Mouse (Mus musculus): ENCODE measurements at regions not wholly inside any gene's neighbourhood (a gene's known extent, or its start where the extent isn't known, plus 50 kb on each side); places are given as distances from the start of the nearest gene placed in this dataset.

- Histone ChIP-seq H3K4me3 (ENCODE audit: control insufficient read depth in 1 of 2, insufficient read depth in 1 of 2, low read depth in 2 of 2, low read length in 2 of 2) (no peak overlapping the region), H3K27me3 (ENCODE audit: control insufficient read depth in 1 of 2, insufficient read depth in 2 of 2, low read length in 2 of 2) (no peaks in the 10 kb centered on the region), H3K4me1 (ENCODE audit: control insufficient read depth in 1 of 2, insufficient read depth in 2 of 2, low read length in 2 of 2) (no peaks in the 10 kb centered on the region), H3K79me2 (ENCODE audit: control insufficient read depth, insufficient read depth, low read length, poor library complexity) (no peaks in the 10 kb centered on the region), H3K9ac (ENCODE audit: control insufficient read depth, low read depth, low read length, poor library complexity, severe bottlenecking) (no peak overlapping the region), H3K9me3 (replicated peaks; ENCODE audit: insufficient read depth, low read length) (no peaks in the 10 kb centered on the region), H3K36me3 (ENCODE audit: control insufficient read depth in 1 of 2, insufficient read depth in 2 of 2, low read length in 2 of 2) (no peaks in the 10 kb centered on the region), H3K27ac (ENCODE audit: control insufficient read depth, low read depth, low read length) (no peak overlapping the region)
- no peak for DNase-seq (ENCODE audit: low read depth, low spot score)
- TF ChIP-seq CTCF (IDR thresholded peaks at IDR 0.05 in 2 of 3, conservative IDR thresholded peaks at IDR 0.05 in 1 of 3; ENCODE audit: control insufficient read depth in 1 of 3, insufficient read depth in 1 of 3, low read depth in 2 of 3, low read length in 3 of 3, poor library complexity in 1 of 3, severe bottlenecking in 1 of 3), result no peak
- TF ChIP-seq ZNF384 (IDR thresholded peaks at IDR 0.05; ENCODE audit: low read depth, low read length), result no peak
- no peak for TF ChIP-seq JUND (IDR thresholded peaks at IDR 0.05; ENCODE audit: low read depth, low read length)
- TF ChIP-seq TAL1 (IDR thresholded peaks at IDR 0.05; ENCODE audit: low read length), result no peak
- no peak for TF ChIP-seq GATA1 (IDR thresholded peaks at IDR 0.05; ENCODE audit: low read depth, low read length)
- no peak for TF ChIP-seq GABPA (IDR thresholded peaks at IDR 0.05; ENCODE audit: low read depth, low read length)
- no peak for TF ChIP-seq POLR2AphosphoS2 (IDR thresholded peaks at IDR 0.05; ENCODE audit: low read length)
- TF ChIP-seq ETS1 (IDR thresholded peaks at IDR 0.05; ENCODE audit: low read depth, low read length), result no peak
- TF ChIP-seq BHLHE40 (IDR thresholded peaks at IDR 0.05; ENCODE audit: borderline replicate concordance, low read depth, low read length), result no peak
- TF ChIP-seq USF1 (IDR thresholded peaks at IDR 0.05; ENCODE audit: low read depth, low read length), result no peak
- TF ChIP-seq MAX (IDR thresholded peaks at IDR 0.05; ENCODE audit: low read length), result no peak
Observed at GRCm38 (mm10) chr12:63805458-63805857, 669.0 kb downstream of the Fscb start.

GRCm38 (mm10) chr12:63804008-63804407, 670.5 kb downstream of the Fscb start:
- H3K4me3 ChIP-seq (ENCODE audit: control insufficient read depth in 1 of 2, insufficient read depth in 1 of 2, low read depth in 2 of 2, low read length in 2 of 2), result no peak overlapping the region
- no peaks in the 10 kb centered on the region for H3K4me1 ChIP-seq (ENCODE audit: control insufficient read depth in 1 of 2, insufficient read depth in 2 of 2, low read length in 2 of 2)
- H3K9me3 ChIP-seq (replicated peaks; ENCODE audit: insufficient read depth, low read length), result no peaks in the 10 kb centered on the region
- TF ChIP-seq EP300 (IDR thresholded peaks at IDR 0.05; ENCODE audit: low read depth in 1 of 2, low read length in 2 of 2) (no peak), ZMIZ1 (IDR thresholded peaks at IDR 0.05; ENCODE audit: low read depth, low read length) (no peak), NELFE (IDR thresholded peaks at IDR 0.05; ENCODE audit: low read depth, low read length) (no peak)
- no peak overlapping the region for H3K27ac ChIP-seq (ENCODE audit: control insufficient read depth, low read depth, low read length)
- no peak overlapping the region for H3K9ac ChIP-seq (ENCODE audit: control insufficient read depth, low read depth, low read length, poor library complexity, severe bottlenecking)
- H3K79me2 ChIP-seq (ENCODE audit: control insufficient read depth, insufficient read depth, low read length, poor library complexity), result no peaks in the 10 kb centered on the region
- H3K27me3 ChIP-seq (ENCODE audit: control insufficient read depth in 1 of 2, insufficient read depth in 2 of 2, low read length in 2 of 2), result no peaks in the 10 kb centered on the region
- no peak for DNase-seq (ENCODE audit: low read depth, low spot score)
- no peaks in the 10 kb centered on the region for H3K36me3 ChIP-seq (ENCODE audit: control insufficient read depth in 1 of 2, insufficient read depth in 2 of 2, low read length in 2 of 2)

GRCm38 (mm10) chr12:63791667-63792066, 682.8 kb downstream of the Fscb start:
- Histone ChIP-seq H3K27ac (ENCODE audit: control insufficient read depth, low read depth, low read length) (no peak overlapping the region), H3K4me3 (ENCODE audit: control insufficient read depth in 1 of 2, insufficient read depth in 1 of 2, low read depth in 2 of 2, low read length in 2 of 2) (no peak overlapping the region), H3K79me2 (ENCODE audit: control insufficient read depth, insufficient read depth, low read length, poor library complexity) (no peaks in the 10 kb centered on the region), H3K9ac (ENCODE audit: control insufficient read depth, low read depth, low read length, poor library complexity, severe bottlenecking) (no peak overlapping the region), H3K27me3 (ENCODE audit: control insufficient read depth in 1 of 2, insufficient read depth in 2 of 2, low read length in 2 of 2) (no peaks in the 10 kb centered on the region), H3K9me3 (replicated peaks; ENCODE audit: insufficient read depth, low read length) (no peaks in the 10 kb centered on the region), H3K36me3 (ENCODE audit: control insufficient read depth in 1 of 2, insufficient read depth in 2 of 2, low read length in 2 of 2) (peaks cover 0 to 2% of the 10 kb centered on the region in 2 experiments; a peak in 1 of 4 replicates), H3K4me1 (ENCODE audit: control insufficient read depth in 1 of 2, insufficient read depth in 2 of 2, low read length in 2 of 2) (peaks cover 0 to 1% of the 10 kb centered on the region in 2 experiments; a peak in 2 of 4 replicates)
- TF ChIP-seq BHLHE40 (IDR thresholded peaks at IDR 0.05; ENCODE audit: borderline replicate concordance, low read depth, low read length) (no peak), ELF1 (IDR thresholded peaks at IDR 0.05; ENCODE audit: low read depth, low read length) (no peak), RAD21 (IDR thresholded peaks at IDR 0.05; ENCODE audit: low read depth, low read length) (no peak), POLR2AphosphoS2 (IDR thresholded peaks at IDR 0.05; ENCODE audit: low read length) (no peak), USF1 (IDR thresholded peaks at IDR 0.05; ENCODE audit: low read depth, low read length) (no peak), MAX (IDR thresholded peaks at IDR 0.05; ENCODE audit: low read length) (no peak), MXI1 (IDR thresholded peaks at IDR 0.05; ENCODE audit: low read depth, low read length) (no peak), ZC3H11A (IDR thresholded peaks at IDR 0.05; ENCODE audit: low read depth, low read length) (no peak), TAL1 (IDR thresholded peaks at IDR 0.05; ENCODE audit: low read length) (no peak), NRF1 (IDR thresholded peaks at IDR 0.05; ENCODE audit: insufficient read depth, low read depth, low read length, poor library complexity, severe bottlenecking) (no peak), USF2 (IDR thresholded peaks at IDR 0.05; ENCODE audit: borderline replicate concordance in 1 of 2, insufficient read depth in 1 of 2, low read depth in 1 of 2, low read length in 2 of 2) (no peak), GABPA (IDR thresholded peaks at IDR 0.05; ENCODE audit: low read depth, low read length) (no peak), EP300 (IDR thresholded peaks at IDR 0.05; ENCODE audit: low read depth in 1 of 2, low read length in 2 of 2) (no peak), KAT2A (conservative IDR thresholded peaks at IDR 0.05; ENCODE audit: low read depth, low read length) (no peak)
- no peak for DNase-seq (ENCODE audit: low read depth, low spot score)

All from MEL (cell line).